20 mouse cellular contexts compared by ENCODE assay signal in genomic region chr12:3915852-3916251, GRCm38 (mm10).
"Had no signal": no experiment of that assay in that cellular context is flagged by ENCODE, and none has a peak within 500 bp of the region (broad histone marks: within the 10 kb centered on the region; RNA-seq: fewer than 3 reads in every experiment).

No protein-coding gene starts in this region.

- H3K4me3 ChIP-seq: kidney, embryonic 15.5 days; limb, embryonic 12.5 days; limb, embryonic 15.5 days; liver, embryonic 15.5 days; midbrain, embryonic 12.5 days; midbrain, embryonic 15.5 days; neural tube, embryonic 12.5 days; neural tube, embryonic 15.5 days had no signal

- H3K27me3 ChIP-seq: kidney, embryonic 15.5 days; limb, embryonic 12.5 days; limb, embryonic 15.5 days; liver, embryonic 15.5 days; midbrain, embryonic 12.5 days; midbrain, embryonic 15.5 days; neural tube, embryonic 12.5 days; neural tube, embryonic 15.5 days had no signal

- H3K36me3 ChIP-seq: liver, embryonic 15.5 days; midbrain, embryonic 12.5 days; midbrain, embryonic 15.5 days had no signal

- ATAC-seq: intestine, embryonic 16.5 days; lung, postnatal 0 days; midbrain, embryonic 15.5 days had no signal

- H3K9me3 ChIP-seq: kidney, embryonic 15.5 days; limb, embryonic 12.5 days; limb, embryonic 15.5 days; liver, embryonic 15.5 days; midbrain, embryonic 12.5 days; midbrain, embryonic 15.5 days; neural tube, embryonic 12.5 days; neural tube, embryonic 15.5 days had no signal

- H3K4me2 ChIP-seq: kidney, embryonic 15.5 days; limb, embryonic 12.5 days; limb, embryonic 15.5 days; liver, embryonic 15.5 days; lung, embryonic 14.5 days; midbrain, embryonic 12.5 days; midbrain, embryonic 15.5 days; neural tube, embryonic 12.5 days; neural tube, embryonic 15.5 days had no signal

- DNase-seq: kidney, adult 2 months; left cerebral cortex, postnatal 4 days; lung, embryonic 14.5 days; right cerebral cortex, adult 18-20 months; right cerebral cortex, postnatal 14 days; right cerebral cortex, postnatal 4 days; thymus, adult 2 months; thymus, postnatal 14 days had no signal

- H3K27ac ChIP-seq: kidney, embryonic 15.5 days; limb, embryonic 12.5 days; limb, embryonic 15.5 days; liver, embryonic 15.5 days; macrophage; midbrain, embryonic 12.5 days; midbrain, embryonic 15.5 days; neural tube, embryonic 12.5 days; neural tube, embryonic 15.5 days; stomach, postnatal 0 days had no signal

- H3K9ac ChIP-seq: kidney, embryonic 15.5 days; limb, embryonic 12.5 days; limb, embryonic 15.5 days; liver, embryonic 15.5 days; lung, embryonic 14.5 days; midbrain, embryonic 12.5 days; midbrain, embryonic 15.5 days; neural tube, embryonic 12.5 days; neural tube, embryonic 15.5 days had no signal
